Comparison of ENCODE assay signal across 7 mouse cellular contexts in the genomic region with DNA sequence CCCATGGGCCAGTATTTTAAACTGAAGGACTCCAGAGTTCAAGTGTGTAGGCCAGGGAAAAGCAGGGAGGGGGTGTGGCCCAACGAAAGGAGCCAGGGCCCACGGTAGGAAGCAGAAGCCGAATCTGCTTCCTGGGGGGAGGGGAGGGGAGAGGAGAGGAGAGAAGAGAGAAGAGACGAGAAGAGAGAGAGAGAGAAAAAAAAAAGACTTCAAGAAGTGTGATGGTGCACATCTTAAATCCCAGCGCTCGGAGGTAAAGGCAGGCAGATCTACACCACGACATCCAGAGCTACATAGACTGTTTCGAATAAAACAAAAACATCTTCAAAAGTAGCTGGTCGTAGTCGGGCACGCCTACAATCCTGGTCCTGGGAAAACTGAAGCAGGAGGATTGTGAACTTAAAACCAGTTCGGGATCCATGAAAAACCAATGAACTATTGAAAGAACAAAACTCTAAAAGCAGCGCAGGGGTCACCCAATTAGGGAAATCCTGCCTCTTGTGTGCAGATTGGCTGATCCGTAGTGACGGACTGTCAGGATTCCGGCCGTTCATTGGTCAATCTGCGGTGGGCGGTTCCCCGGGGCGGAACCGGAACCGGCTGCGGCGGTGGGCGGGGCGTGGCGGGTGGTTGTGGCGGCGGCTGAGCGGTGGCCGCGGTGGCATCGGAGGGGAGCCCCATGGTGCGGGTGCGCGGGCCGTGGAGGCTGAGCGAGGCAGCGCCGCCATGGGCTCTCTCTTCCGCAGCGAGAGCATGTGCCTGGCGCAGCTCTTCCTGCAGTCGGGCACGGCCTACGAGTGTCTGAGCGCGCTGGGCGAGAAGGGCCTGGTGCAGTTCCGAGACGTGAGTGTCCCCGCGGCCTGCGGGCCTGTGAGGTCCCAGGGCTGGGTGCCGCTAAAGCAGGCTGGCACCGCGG. TPM values are rescaled to one million over a fixed set of nuclear protein-coding genes. Genes with fewer than 3 reads are reported as not detected.
DNase-seq lines count a peak whose midpoint lies in the region; ATAC-seq and TF ChIP-seq lines count a peak whose summit lies in the region.

A gene (plus strand): TSS at position 129 of the 916 bp plus-strand sequence.

- H3K36me3 ChIP-seq in intestine, postnatal 0 days (ENCODE audit: control insufficient read depth, insufficient read depth) = peaks cover 3% of the 10 kb centered on the region; the same call in 1 of the 2 replicates
- peaks cover 30% of the 10 kb centered on the region; the same call in 1 of the 2 replicates for H3K36me3 ChIP-seq in midbrain, embryonic 12.5 days
- peaks cover 7% of the 10 kb centered on the region for H3K36me3 ChIP-seq in small intestine, adult 2 months (ENCODE audit: control insufficient read depth, insufficient read depth, low read length)

- peak within 1 kb of the TSS; percentile 74 for H3K4me3 ChIP-seq in intestine, postnatal 0 days (ENCODE audit: low read depth, low read length)
- H3K4me3 ChIP-seq in midbrain, embryonic 12.5 days = peak within 1 kb of the TSS; percentile 96
- peak within 1 kb of the TSS; percentile 92 for H3K4me3 ChIP-seq in small intestine, adult 2 months (ENCODE audit: low read depth, low read length)

- WGBS in intestine, postnatal 0 days = under 1% methylated on average over 54 of the region's 58 CpGs
- WGBS in midbrain, embryonic 12.5 days = under 1% methylated on average over 58 of the region's 58 CpGs
- under 1% methylated on average over 58 of the region's 58 CpGs for WGBS in small intestine, adult 2 months

- H3K9ac ChIP-seq in intestine, postnatal 0 days (ENCODE audit: low read depth, low read length) = peak within 1 kb of the TSS; percentile 73
- H3K9ac ChIP-seq in midbrain, embryonic 12.5 days (replicated peaks) = peak within 1 kb of the TSS; percentile 97

- intact Hi-C loops in left cerebral cortex, postnatal 4 days (cut with DNase I) = no loop called here

- no peak for TF ChIP-seq CTCF in intestine, postnatal 0 days (IDR thresholded peaks at IDR 0.05; ENCODE audit: low read depth)
- TF ChIP-seq CTCF in small intestine, adult 2 months (IDR thresholded peaks at IDR 0.05; ENCODE audit: extremely low read depth, insufficient read length, insufficient replicate concordance, low read depth, low read length) = no peak

- no peaks in the 10 kb centered on the region for H3K9me3 ChIP-seq in intestine, postnatal 0 days (ENCODE audit: control insufficient read depth)
- H3K9me3 ChIP-seq in midbrain, embryonic 12.5 days = no peaks in the 10 kb centered on the region

- peak within 1 kb of the TSS; percentile 72 for H3K27ac ChIP-seq in intestine, postnatal 0 days (ENCODE audit: low read depth, low read length)
- H3K27ac ChIP-seq in midbrain, embryonic 12.5 days (replicated peaks) = peak within 1 kb of the TSS; percentile 70
- H3K27ac ChIP-seq in small intestine, adult 2 months (ENCODE audit: insufficient read depth, low read depth, low read length) = peak within 1 kb of the TSS; percentile 99

- peak; percentile 63 for TF ChIP-seq POLR2A in small intestine, adult 2 months (IDR thresholded peaks at IDR 0.05; ENCODE audit: low read depth, low read length)

- 0 out of 2 replicates have a peak, but pooled peaks cover 5% of the 10 kb centered on the region for H3K4me1 ChIP-seq in intestine, postnatal 0 days (replicated peaks; ENCODE audit: control insufficient read depth, insufficient read depth, low read length)
- peaks cover 17% of the 10 kb centered on the region for H3K4me1 ChIP-seq in midbrain, embryonic 12.5 days
- peaks cover 35% of the 10 kb centered on the region for H3K4me1 ChIP-seq in small intestine, adult 2 months (ENCODE audit: control insufficient read depth, insufficient read depth, insufficient read length, low read length)

- ATAC-seq in intestine, postnatal 0 days = peak; percentile 81
- peak; percentile 95 for ATAC-seq in midbrain, embryonic 12.5 days (ENCODE audit: low FRiP score, low read depth)

- peak within 1 kb of the TSS; percentile 71 for H3K4me2 ChIP-seq in intestine, postnatal 0 days (replicated peaks; ENCODE audit: low read depth)
- peak within 1 kb of the TSS; percentile 95 for H3K4me2 ChIP-seq in midbrain, embryonic 12.5 days (replicated peaks)

- H3K27me3 ChIP-seq in intestine, postnatal 0 days (replicated peaks; ENCODE audit: control insufficient read depth, insufficient read depth, low read length) = no peaks in the 10 kb centered on the region
- H3K27me3 ChIP-seq in midbrain, embryonic 12.5 days = no peaks in the 10 kb centered on the region
- no peaks in the 10 kb centered on the region for H3K27me3 ChIP-seq in small intestine, adult 2 months (ENCODE audit: control insufficient read depth, insufficient read depth, low read length)

- DNase-seq in adrenal gland, adult 8-10 months = peak; percentile 91
- DNase-seq in embryo, embryonic 9.5 days (ENCODE audit: extremely low spot score) = peak; percentile 95
- no peak for DNase-seq in gonadal fat pad, adult 2 months (ENCODE audit: low read depth)
- DNase-seq in left cerebral cortex, postnatal 4 days = peak; percentile 95

RNA-seq across cellular contexts. Expression of the gene that starts here (rescaled TPM):
- total RNA-seq in adrenal gland, adult 8-10 months (2022) = 10 to 100 TPM; 81.1 to 95.2 (median 84.6) TPM
- 32.4 and 37.6 TPM in 2 replicates for polyA plus RNA-seq in gonadal fat pad, adult 2 months (2012; rRNA removed)
- 57.5 and 58.5 TPM in 2 replicates for polyA plus RNA-seq in intestine, postnatal 0 days (2015; fragmentation: Nextera tagmentation; extraction: Ambion mirVana)
- 10 to 100 TPM; 36.2 to 39.8 TPM for total RNA-seq in left cerebral cortex, postnatal 4 days (2021)
- polyA plus RNA-seq in midbrain, embryonic 12.5 days (2016; fragmentation: Nextera tagmentation; extraction: Ambion mirVana) = 50.3 and 59.6 TPM in 2 replicates
- 56.9 and 170 TPM in 2 replicates for polyA plus RNA-seq in small intestine, adult 2 months (2012; rRNA removed)
